Mouse (Mus musculus) limb, embryonic 11.5 days (tissue): Measurements from ENCODE around the gene 1700034I23Rik. TPM values are rescaled to one million over a fixed set of nuclear protein-coding genes. Genes with fewer than 3 reads are reported as not detected.
"Not testable (repeated sequence)": the region's sequence is repeated elsewhere in the genome, so short reads cannot be mapped to it uniquely, and the experiment has no call there.

Experiments
- ATAC-seq: fragments of 200-750 bp; cut with Nextera tagmentation; 2 replicates; pipeline ENCODE4 v1.8.0; 2017; ENCODE audit warnings: low read depth; ENCODE audit not compliant: insufficient number of reproducible peaks, low FRiP score, low TSS enrichment
- DNase-seq: peaks from one replicate; pipeline ENCODE4 v3.0.0-alpha.2; 2015; ENCODE audit warnings: low spot score
- H3K27ac ChIP-seq: fragments of 300-500 bp; sonication (generic); replicated peaks from 2 replicates; pipeline ENCODE4 v1.5.1; 2014; ENCODE audit warnings: low read depth, mild to moderate bottlenecking, low read length
- H3K27me3 ChIP-seq: fragments of 300-500 bp; sonication (generic); 2 replicates; pipeline ENCODE4 v1.6.1; 2014; ENCODE audit warnings: mild to moderate bottlenecking, low read length, mixed read lengths; ENCODE audit not compliant: control insufficient read depth, insufficient read depth
- H3K36me3 ChIP-seq: fragments of 300-500 bp; sonication (generic); 2 replicates; pipeline ENCODE4 v1.6.1; 2014; ENCODE audit warnings: mild to moderate bottlenecking, low read length, moderate library complexity, mixed read lengths; ENCODE audit not compliant: control insufficient read depth, insufficient read depth
- H3K4me1 ChIP-seq: fragments of 300-500 bp; sonication (generic); 2 replicates; pipeline ENCODE4 v1.6.1; 2014; ENCODE audit warnings: low read length, mixed read lengths; ENCODE audit not compliant: control insufficient read depth, insufficient read depth
- H3K4me2 ChIP-seq: fragments of 300-500 bp; sonication (generic); 2 replicates; pipeline ENCODE4 v1.6.1; 2014; ENCODE audit warnings: low read depth, mild to moderate bottlenecking, moderate library complexity; ENCODE audit not compliant: severe bottlenecking
- H3K4me3 ChIP-seq: fragments of 300-500 bp; sonication (generic); 2 replicates; pipeline ENCODE4 v1.5.1; 2014; ENCODE audit warnings: low read depth, low read length
- H3K9ac ChIP-seq: fragments of 300-500 bp; sonication (generic); 2 replicates; pipeline ENCODE4 v1.6.1; 2014; ENCODE audit warnings: mild to moderate bottlenecking, low read length
- H3K9me3 ChIP-seq: fragments of 300-500 bp; sonication (generic); 2 replicates; pipeline ENCODE4 v1.6.1; 2016; ENCODE audit warnings: low read length; ENCODE audit not compliant: control insufficient read depth
- WGBS: fragments of 180-500 bp; shearing (Covaris S2); extraction: QIAGEN DNeasy Blood & Tissue Kit; methylation state at CpG from one replicate; pipeline ENCODE4 v1.1.7; 2014; 5-methylcytosine and 5-hydroxymethylcytosine counted together
- polyA plus RNA-seq: library from polyadenylated mRNA; unstranded; fragments of >200 nt; fragmentation: Nextera tagmentation; extraction: Ambion mirVana; gene quantifications from 2 replicates; pipeline ENCODE4 v1.2.1, GENCODE M21; 2014

1700034I23Rik gene
- polyA plus RNA-seq, 1 experiment from 2014 or later = 0.09 TPM

- H3K9me3 ChIP-seq, H3K36me3 ChIP-seq, ATAC-seq, H3K27ac ChIP-seq, H3K4me1 ChIP-seq, H3K27me3 ChIP-seq: not testable (repeated sequence)
- WGBS = 6% methylated on average over 16 of the region's 24 CpGs
- Histone ChIP-seq H3K9ac (peak overlapping the region; percentile 49; the same call in 1 of the 2 replicates), H3K4me3 (peak overlapping the region; percentile 42), H3K4me2 (peak overlapping the region; percentile 61)
- peak; percentile 36 for DNase-seq
Observed at GRCm38 (mm10) chr3:40894336-40894735, 8.0 kb downstream of the 1700034I23Rik start.

- not testable (repeated sequence) for H3K27ac ChIP-seq
- WGBS = under 1% methylated on average over 38 of the region's 38 CpGs
Observed at GRCm38 (mm10) chr3:40893816-40894258, 8.5 kb downstream of the 1700034I23Rik start.

GRCm38 (mm10) chr3:40853123-40853738, 49.1 kb downstream of the 1700034I23Rik start:
- not testable (repeated sequence) for H3K4me2 ChIP-seq, H3K4me1 ChIP-seq, H3K4me3 ChIP-seq, H3K9ac ChIP-seq, H3K36me3 ChIP-seq, H3K27me3 ChIP-seq, H3K9me3 ChIP-seq, DNase-seq, ATAC-seq, H3K27ac ChIP-seq
- 92% methylated on average over 3 of the region's 3 CpGs for WGBS

More at GRCm38 (mm10) chr3:40893816-40894258, 8.5 kb downstream of the 1700034I23Rik start:
- H3K36me3 ChIP-seq, H3K9me3 ChIP-seq, H3K4me1 ChIP-seq, H3K27me3 ChIP-seq: not testable (repeated sequence)
- DNase-seq (peak; percentile 97), ATAC-seq (peak; percentile 99)
- Histone ChIP-seq H3K4me3 (peak overlapping the region; percentile 42), H3K4me2 (peak overlapping the region; percentile 46), H3K9ac (peak overlapping the region; percentile 49)

Other genes with a start within 250 kb of the 1700034I23Rik start
- 0.16 TPM in 1 of 2 replicates, not detected in the other for gene Slc25a31, start 193.7 kb downstream of the 1700034I23Rik start, polyA plus RNA-seq
- 2.8 and 3.8 TPM in 2 replicates for gene Hspa4l, start 158.0 kb downstream of the 1700034I23Rik start, polyA plus RNA-seq
- 82.3 and 84.7 TPM in 2 replicates for gene Plk4, start 102.5 kb downstream of the 1700034I23Rik start, polyA plus RNA-seq
- 4.8 and 5.6 TPM in 2 replicates for gene Mfsd8, start 55.7 kb downstream of the 1700034I23Rik start, polyA plus RNA-seq
- gene Abhd18, start 55.6 kb downstream of the 1700034I23Rik start, polyA plus RNA-seq = 5.7 and 7.1 TPM in 2 replicates
- 0.54 and 0.99 TPM in 2 replicates for gene Larp1b, start 47.3 kb upstream of the 1700034I23Rik start, polyA plus RNA-seq
- gene Pgrmc2, start 180.5 kb upstream of the 1700034I23Rik start, polyA plus RNA-seq = 28.9 and 31.9 TPM in 2 replicates